8 mouse cellular contexts compared by ENCODE assay signal in genomic region chr7:116443697-116444325, GRCm38 (mm10). TPM values are rescaled to one million over a fixed set of nuclear protein-coding genes. Genes with fewer than 3 reads are reported as not detected.
DNase-seq lines count a peak whose midpoint lies in the region; ATAC-seq and TF ChIP-seq lines count a peak whose summit lies in the region.

No protein-coding gene starts in this region.

- no peaks in the 10 kb centered on the region for H3K27me3 ChIP-seq in kidney, postnatal 0 days (ENCODE audit: insufficient read depth, low read length)
- no peaks in the 10 kb centered on the region for H3K27me3 ChIP-seq in forebrain, embryonic 13.5 days
- no peaks in the 10 kb centered on the region for H3K27me3 ChIP-seq in small intestine, adult 2 months (ENCODE audit: control insufficient read depth, insufficient read depth, low read length)

- H3K27ac ChIP-seq in kidney, postnatal 0 days = peak overlapping the region; percentile 94
- H3K27ac ChIP-seq in forebrain, embryonic 13.5 days = peak overlapping the region; percentile 92
- peak overlapping the region; percentile 66 for H3K27ac ChIP-seq in small intestine, adult 2 months (ENCODE audit: insufficient read depth, low read depth, low read length)

- WGBS in kidney, postnatal 0 days = under 1% methylated on average over 38 of the region's 38 CpGs
- WGBS in forebrain, embryonic 13.5 days = under 1% methylated on average over 38 of the region's 38 CpGs
- under 1% methylated on average over 38 of the region's 38 CpGs for WGBS in small intestine, adult 2 months

- H3K9ac ChIP-seq in kidney, postnatal 0 days (ENCODE audit: low read depth, low read length) = peak overlapping the region; percentile 93
- peak overlapping the region; percentile 93 for H3K9ac ChIP-seq in forebrain, embryonic 13.5 days

- ATAC-seq in kidney, postnatal 0 days (replicated peaks; ENCODE audit: low FRiP score, low read depth) = peak; percentile 27
- peak; percentile 59 for ATAC-seq in forebrain, embryonic 13.5 days
- no peak for ATAC-seq in monocyte, adult 5-6 weeks (replicated peaks; ENCODE audit: insufficient number of reproducible peaks, low FRiP score, low TSS enrichment, poor library complexity, severe bottlenecking)

- H3K9me3 ChIP-seq in kidney, postnatal 0 days (replicated peaks; ENCODE audit: low read length) = no peaks in the 10 kb centered on the region
- no peaks in the 10 kb centered on the region for H3K9me3 ChIP-seq in forebrain, embryonic 13.5 days (replicated peaks)

- no peak for TF ChIP-seq POLR2A in small intestine, adult 2 months (IDR thresholded peaks at IDR 0.05; ENCODE audit: low read depth, low read length)

- DNase-seq in kidney, postnatal 0 days (ENCODE audit: low spot score) = peak; percentile 72
- DNase-seq in kidney, postnatal 10 days = no peak
- DNase-seq in R1 (ENCODE audit: low read depth, low spot score) = peak; percentile 82
- peak; percentile 35 for DNase-seq in liver
- no peak for DNase-seq in kidney, postnatal 36 days

- H3K4me3 ChIP-seq in kidney, postnatal 0 days (replicated peaks; ENCODE audit: low read depth, low read length) = peak overlapping the region; percentile 91
- H3K4me3 ChIP-seq in forebrain, embryonic 13.5 days = peak overlapping the region; percentile 93
- H3K4me3 ChIP-seq in small intestine, adult 2 months (ENCODE audit: low read depth, low read length) = peak overlapping the region; percentile 98

- TF ChIP-seq CTCF in kidney, postnatal 0 days (IDR thresholded peaks at IDR 0.05; ENCODE audit: low read depth) = no peak
- TF ChIP-seq CTCF in small intestine, adult 2 months (IDR thresholded peaks at IDR 0.05; ENCODE audit: extremely low read depth, insufficient read length, insufficient replicate concordance, low read depth, low read length) = no peak

- H3K4me1 ChIP-seq in kidney, postnatal 0 days (replicated peaks; ENCODE audit: insufficient read depth, low read length) = peaks cover 10% of the 10 kb centered on the region; the same call in 1 of the 2 replicates
- peaks cover 34% of the 10 kb centered on the region for H3K4me1 ChIP-seq in forebrain, embryonic 13.5 days
- H3K4me1 ChIP-seq in small intestine, adult 2 months (ENCODE audit: control insufficient read depth, insufficient read depth, insufficient read length, low read length) = peaks cover 8% of the 10 kb centered on the region; the same call in 1 of the 2 replicates

- H3K36me3 ChIP-seq in kidney, postnatal 0 days (ENCODE audit: insufficient read depth, low read length) = no peaks in the 10 kb centered on the region
- H3K36me3 ChIP-seq in forebrain, embryonic 13.5 days (ENCODE audit: poor library complexity, severe bottlenecking) = no peaks in the 10 kb centered on the region
- H3K36me3 ChIP-seq in small intestine, adult 2 months (ENCODE audit: control insufficient read depth, insufficient read depth, low read length) = 0 out of 2 replicates have a peak, but pooled peaks cover 3% of the 10 kb centered on the region

- H3K4me2 ChIP-seq in kidney, postnatal 0 days (ENCODE audit: low read length) = peak overlapping the region; percentile 84
- peak overlapping the region; percentile 73 for H3K4me2 ChIP-seq in forebrain, embryonic 13.5 days

RNA-seq across cellular contexts. Expression of gene Pik3c2a, which starts 0.6 kb away (rescaled TPM):
- 13.8 and 16.1 TPM in 2 replicates for polyA plus RNA-seq in kidney, postnatal 0 days (2015; fragmentation: Nextera tagmentation; extraction: Ambion mirVana)
- 19.8 and 22.6 TPM in 2 replicates for polyA plus RNA-seq in forebrain, embryonic 13.5 days (2015; fragmentation: Nextera tagmentation; extraction: Ambion mirVana)
- 1.4 and 1.6 TPM in 2 replicates for polyA plus RNA-seq in small intestine, adult 2 months (2012; rRNA removed)
- total RNA-seq in monocyte, adult 5-6 weeks (2017) = 39.6 to 52.8 TPM (median 50.0 TPM) in 3 replicates

Comparison
In these comparisons a context has a peak if more than half of its experiments do, and no peak if none do; other contexts are left out.
1. DNase-seq: peak in kidney, postnatal 0 days (single experiment), R1 (single experiment) and liver (single experiment); none in kidney, postnatal 10 days (single experiment) and kidney, postnatal 36 days (0 of 2).
2. Peak in every context shown above with its lines, with median percentiles within 50 percentile points of each other: H3K27ac ChIP-seq and H3K4me3 ChIP-seq.